Mouse (Mus musculus): ENCODE data around the gene Gstm6. TPM values are rescaled to one million over a fixed set of nuclear protein-coding genes. Genes with fewer than 3 reads are reported as not detected.
A peak's percentile ranks its signal among the peaks of the same experiment; 100 is the strongest.
"Not testable (repeated sequence)": the region's sequence is repeated elsewhere in the genome, so short reads cannot be mapped to it uniquely, and the experiment has no call there.

The Gstm6 gene
- polyA plus RNA-seq, 1 experiment from 2014 or later: 7.7 TPM

DNA sequence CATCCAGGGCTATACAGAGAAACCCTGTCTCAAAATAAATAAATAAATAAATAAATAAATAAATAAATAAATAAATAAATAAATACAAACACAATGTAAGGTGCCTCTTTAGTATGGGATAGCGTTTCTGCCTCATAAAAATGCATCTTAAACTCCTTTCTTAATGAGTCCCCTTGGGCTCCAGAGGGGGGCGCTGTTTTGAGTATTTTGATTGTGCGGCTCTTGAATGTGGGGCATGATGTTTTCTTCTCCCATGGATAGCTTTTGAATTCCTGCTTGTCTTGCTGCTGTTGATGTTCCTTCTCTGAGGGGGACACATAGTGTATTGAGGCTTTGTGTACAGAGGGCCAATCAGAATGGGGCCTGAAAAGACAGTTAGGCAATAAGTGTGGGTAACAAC is 26.5 kb downstream of the Gstm6 start:
- ATAC-seq (ENCODE audit: low FRiP score): no peak
- no peaks in the 10 kb centered on the region for H3K27me3 ChIP-seq
- WGBS: 77% methylated on average over 3 of the region's 3 CpGs
- no peaks in the 10 kb centered on the region for H3K36me3 ChIP-seq
- H3K27ac ChIP-seq: no peak overlapping the region
- H3K9me3 ChIP-seq: no peaks in the 10 kb centered on the region; the same call in 1 of the 2 replicates
- no peak overlapping the region for H3K9ac ChIP-seq
- no peak overlapping the region for H3K4me2 ChIP-seq
- H3K4me3 ChIP-seq: no peak overlapping the region
- no peaks in the 10 kb centered on the region for H3K4me1 ChIP-seq (replicated peaks)

DNA sequence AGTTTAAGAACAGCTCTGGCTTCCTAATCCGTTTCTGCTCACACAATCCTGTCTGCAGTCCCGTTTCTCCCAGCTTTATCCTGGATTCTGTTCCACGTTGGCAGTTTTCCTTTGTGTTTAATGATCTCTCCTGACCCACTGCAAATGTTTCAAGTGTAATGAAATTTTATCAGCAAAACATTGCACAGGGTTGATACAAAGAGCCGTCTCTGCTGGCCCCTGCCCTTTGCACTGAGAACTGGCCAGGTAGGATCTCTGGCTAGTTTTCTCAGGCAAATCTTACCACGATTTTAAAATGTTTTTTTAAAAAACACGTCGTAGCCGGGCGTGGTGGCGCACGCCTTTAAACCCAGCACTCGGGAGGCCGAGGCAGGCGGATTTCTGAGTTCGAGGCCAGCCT is 26.9 kb downstream of the Gstm6 start:
- ATAC-seq (ENCODE audit: low FRiP score): no peak
- Histone ChIP-seq H3K4me2 (no peak overlapping the region), H3K9ac (no peak overlapping the region), H3K36me3 (no peaks in the 10 kb centered on the region), H3K27ac (no peak overlapping the region), H3K27me3 (no peaks in the 10 kb centered on the region), H3K4me3 (no peak overlapping the region), H3K9me3 (no peaks in the 10 kb centered on the region; the same call in 1 of the 2 replicates), H3K4me1 (replicated peaks) (no peaks in the 10 kb centered on the region)
- 87% methylated on average over 15 of the region's 15 CpGs for WGBS

DNA sequence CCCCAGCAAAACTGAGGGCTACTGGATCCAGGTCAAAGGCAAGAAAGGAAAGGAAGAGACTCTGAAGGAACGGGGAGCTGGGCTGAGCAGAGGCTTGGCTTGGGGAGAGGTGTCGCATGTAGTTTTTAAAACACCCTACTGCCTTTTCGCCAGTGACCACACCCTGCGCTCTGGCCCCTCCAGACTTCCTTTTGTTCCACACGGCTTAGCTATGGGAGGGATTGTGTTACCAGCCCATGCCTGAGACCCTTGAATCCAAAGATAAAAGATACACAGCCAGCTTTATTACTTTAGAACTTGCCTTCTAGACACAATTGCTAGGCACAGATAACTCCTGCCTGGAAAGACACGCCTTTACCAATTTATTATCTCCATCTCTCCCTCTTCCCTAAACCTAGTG is 37.6 kb downstream of the Gstm6 start:
- Histone ChIP-seq H3K27ac (no peak overlapping the region), H3K36me3 (no peaks in the 10 kb centered on the region)

DNA sequence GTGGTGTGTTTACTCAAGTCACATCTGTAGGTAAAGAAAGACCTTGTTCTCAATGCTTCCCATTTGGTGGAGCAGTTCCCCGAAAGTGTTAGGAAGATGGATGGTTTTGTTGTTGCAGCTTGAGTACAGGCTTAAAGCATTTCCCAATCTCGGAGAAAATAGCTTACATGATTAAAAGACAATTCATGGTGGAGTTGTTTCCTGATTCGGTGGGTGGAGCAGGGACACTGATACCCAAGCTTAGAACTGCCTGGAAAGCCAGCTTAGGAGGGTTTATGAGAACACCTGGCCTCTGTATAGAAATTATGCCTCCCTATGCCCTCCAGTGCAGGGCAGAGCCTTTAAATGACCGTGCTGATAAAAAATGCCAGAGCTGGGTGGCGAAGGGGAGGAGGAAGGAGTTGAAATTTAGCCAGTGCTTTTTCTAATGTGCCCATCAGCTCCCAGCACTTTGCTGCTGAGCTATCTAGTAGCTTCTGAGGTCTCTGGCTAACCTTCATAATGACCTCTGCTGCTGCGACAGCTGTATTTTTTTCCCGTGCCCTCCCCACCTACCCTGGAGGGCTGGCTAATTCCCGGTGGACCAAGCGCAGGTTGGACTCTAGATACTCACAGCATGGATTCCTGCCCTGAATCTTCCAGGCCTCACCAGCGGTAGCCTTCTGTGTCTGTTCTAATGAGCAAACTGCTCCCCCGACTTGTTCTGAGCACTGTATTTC is 42.4 kb downstream of the Gstm6 start:
- Histone ChIP-seq H3K36me3 (peaks cover 21% of the 10 kb centered on the region), H3K4me2 (no peak overlapping the region), H3K27ac (no peak overlapping the region), H3K4me3 (no peak overlapping the region), H3K9me3 (no peaks in the 10 kb centered on the region), H3K9ac (no peak overlapping the region), H3K4me1 (replicated peaks) (peaks cover 5% of the 10 kb centered on the region), H3K27me3 (no peaks in the 10 kb centered on the region)
- 70% methylated on average over 11 of the region's 11 CpGs for WGBS
- ATAC-seq (ENCODE audit: low FRiP score): no peak

More for the DNA sequence above, 37.6 kb downstream of the Gstm6 start:
- Histone ChIP-seq H3K27me3 (no peaks in the 10 kb centered on the region), H3K9ac (no peak overlapping the region), H3K4me3 (no peak overlapping the region), H3K4me1 (replicated peaks) (no peaks in the 10 kb centered on the region), H3K9me3 (no peaks in the 10 kb centered on the region), H3K4me2 (no peak overlapping the region)
- ATAC-seq (ENCODE audit: low FRiP score): no peak
- 68% methylated on average over 6 of the region's 6 CpGs for WGBS

DNA sequence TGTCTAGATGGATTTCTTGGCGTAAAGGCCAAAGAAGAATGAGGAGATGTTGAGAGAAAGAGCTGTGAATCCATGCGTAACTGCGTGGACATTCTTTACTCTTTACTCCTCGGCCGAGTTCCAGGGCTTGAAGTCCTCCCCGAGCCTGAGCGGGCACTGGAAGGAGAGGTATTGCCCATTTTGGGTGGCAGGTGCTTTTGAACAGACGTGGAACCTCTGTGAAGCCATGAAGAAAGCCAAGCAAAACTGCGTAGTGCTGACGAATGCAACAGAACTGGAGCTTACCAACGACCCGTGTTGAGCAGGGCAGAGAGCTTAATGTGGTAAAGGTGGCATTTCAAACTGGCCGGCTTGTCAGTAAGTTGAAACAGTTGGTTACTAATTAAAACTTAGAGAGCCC is 44.9 kb downstream of the Gstm6 start:
- ATAC-seq (ENCODE audit: low FRiP score): no peak
- H3K36me3 ChIP-seq: peaks cover 21% of the 10 kb centered on the region
- WGBS: 92% methylated on average over 13 of the region's 13 CpGs

DNA sequence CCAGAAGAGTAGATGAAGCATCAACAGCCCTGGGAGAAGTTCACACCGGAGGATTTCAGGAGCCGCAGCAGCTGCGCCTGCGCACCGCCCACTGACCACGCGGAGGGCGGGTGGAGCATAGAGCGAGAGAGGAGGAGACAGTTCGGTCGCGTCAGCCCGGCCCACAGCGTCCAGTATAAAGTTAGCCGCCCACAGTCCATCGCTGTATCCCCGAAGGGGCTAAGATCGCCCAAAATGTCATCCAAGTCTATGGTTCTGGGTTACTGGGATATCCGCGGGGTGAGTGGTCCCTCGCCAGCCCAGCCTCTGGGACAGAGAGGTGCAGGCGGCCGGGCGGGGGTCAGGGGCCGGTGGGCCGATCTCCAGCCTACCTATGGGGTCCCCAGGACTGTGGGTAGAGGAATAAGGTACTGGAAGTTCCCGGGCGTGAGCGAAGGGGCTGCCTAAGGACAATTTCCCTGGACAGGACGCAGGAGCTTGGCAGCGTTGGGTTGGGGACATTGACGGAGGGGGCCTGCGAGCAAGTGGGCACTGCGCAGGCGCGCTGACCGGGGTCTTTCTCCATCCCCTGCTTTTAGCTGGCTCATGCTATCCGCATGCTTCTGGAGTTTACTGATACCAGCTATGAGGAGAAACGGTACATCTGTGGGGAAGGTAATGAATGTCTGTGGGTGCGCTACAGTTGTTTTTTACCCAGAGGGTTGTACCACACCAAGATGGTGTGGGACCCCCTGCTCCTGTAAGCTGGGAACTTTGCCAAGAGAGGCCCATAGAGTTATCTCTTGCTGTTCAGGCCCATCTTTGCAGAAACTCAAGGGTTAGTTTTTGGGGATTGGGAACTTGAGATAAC is 47.6 kb downstream of the Gstm6 start, which contains the start of gene Gstm5:
Gstm5 (plus strand) TSS at position 102 of the 850 bp plus-strand sequence.
- no peaks in the 10 kb centered on the region for H3K27me3 ChIP-seq
- peak within 1 kb of the TSS; percentile 85 for H3K4me2 ChIP-seq
- peaks cover 11% of the 10 kb centered on the region for H3K4me1 ChIP-seq (replicated peaks)
- H3K36me3 ChIP-seq: peaks cover 21% of the 10 kb centered on the region
- H3K27ac ChIP-seq: peak within 1 kb of the TSS; percentile 88
- no peaks in the 10 kb centered on the region for H3K9me3 ChIP-seq
- 7% methylated on average over 40 of the region's 40 CpGs for WGBS
- H3K4me3 ChIP-seq: peak within 1 kb of the TSS; percentile 80
- peak within 1 kb of the TSS; percentile 85 for H3K9ac ChIP-seq
- peak; percentile 96 for ATAC-seq (ENCODE audit: low FRiP score)

More for the DNA sequence above, 44.9 kb downstream of the Gstm6 start:
- no peak overlapping the region for H3K4me2 ChIP-seq
- peaks cover 11% of the 10 kb centered on the region for H3K4me1 ChIP-seq (replicated peaks)
- no peak overlapping the region for H3K9ac ChIP-seq
- H3K9me3 ChIP-seq: no peaks in the 10 kb centered on the region
- H3K27ac ChIP-seq: no peak overlapping the region
- no peaks in the 10 kb centered on the region for H3K27me3 ChIP-seq
- H3K4me3 ChIP-seq: no peak overlapping the region

DNA sequence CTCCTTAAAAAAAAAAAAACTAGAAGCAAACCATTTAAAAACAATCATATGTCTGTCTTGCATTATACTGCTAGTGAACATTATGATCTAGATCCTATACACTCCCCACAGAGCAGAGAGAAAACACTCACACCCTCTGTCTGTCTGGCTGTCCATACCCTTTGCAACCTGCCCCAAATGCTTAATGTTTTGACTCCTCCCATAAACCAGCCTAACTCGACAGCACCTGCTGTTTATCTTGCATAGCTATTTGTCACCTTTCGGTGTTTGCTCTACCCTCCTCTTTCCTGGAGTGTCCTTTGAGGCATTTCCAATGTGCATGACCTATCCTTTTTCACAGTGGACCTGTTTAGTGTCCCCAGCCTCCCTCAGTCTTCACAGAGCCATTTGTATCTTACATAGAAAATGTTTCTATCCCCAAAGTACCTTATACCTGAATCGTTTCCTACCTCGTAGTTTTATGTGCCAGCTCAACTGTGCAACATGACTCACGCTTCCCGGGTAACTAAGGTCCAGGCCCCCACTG is 48.3 kb downstream of the Gstm6 start:
- Histone ChIP-seq H3K4me1 (replicated peaks) (peaks cover 11% of the 10 kb centered on the region), H3K27me3 (no peaks in the 10 kb centered on the region), H3K9ac (peak overlapping the region; percentile 85), H3K27ac (no peak overlapping the region), H3K9me3 (no peaks in the 10 kb centered on the region), H3K4me2 (peak overlapping the region; percentile 85), H3K4me3 (peak overlapping the region; percentile 80), H3K36me3 (peaks cover 21% of the 10 kb centered on the region)
- ATAC-seq (ENCODE audit: low FRiP score): peak; percentile 47
- WGBS: 13% methylated on average over 6 of the region's 6 CpGs

DNA sequence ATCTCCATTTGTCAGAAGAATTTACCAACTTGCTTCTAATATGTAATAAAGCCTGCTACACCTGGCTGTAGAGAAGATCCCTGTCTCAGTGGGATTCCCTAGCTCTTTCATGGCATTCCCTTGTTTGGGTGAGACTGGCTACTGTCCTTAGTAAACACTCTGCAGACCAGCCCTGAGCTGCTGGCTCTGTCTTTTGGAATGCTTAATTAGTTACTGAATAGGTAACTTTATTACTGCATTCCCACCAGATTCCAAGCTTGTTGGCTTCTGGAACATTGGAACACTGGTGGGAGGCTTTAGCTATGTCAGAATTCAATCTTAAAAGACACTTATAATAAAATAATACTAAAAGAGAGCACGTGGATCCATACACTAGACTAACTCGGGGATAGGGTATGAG is 54.3 kb downstream of the Gstm6 start:
- H3K4me2 ChIP-seq; H3K4me1 ChIP-seq (replicated peaks); ATAC-seq (ENCODE audit: low FRiP score); H3K27ac ChIP-seq; H3K9ac ChIP-seq; H3K36me3 ChIP-seq; H3K9me3 ChIP-seq; H3K27me3 ChIP-seq; H3K4me3 ChIP-seq: not testable (repeated sequence)
- WGBS: 89% methylated on average over 2 of the region's 2 CpGs

Other genes starting within 250 kb of the Gstm6 start
- 106 and 108 TPM in 2 replicates for gene Ahcyl1, start 247.2 kb downstream of the Gstm6 start, polyA plus RNA-seq (2015; fragmentation: Nextera tagmentation; extraction: Ambion mirVana)
- gene Csf1, start 183.3 kb downstream of the Gstm6 start, polyA plus RNA-seq (2015; fragmentation: Nextera tagmentation; extraction: Ambion mirVana): 6.3 and 6.5 TPM in 2 replicates
- not detected in 2 replicates for gene Eps8l3, start 66.5 kb downstream of the Gstm6 start, polyA plus RNA-seq (2015; fragmentation: Nextera tagmentation; extraction: Ambion mirVana)
- gene Gstm5, start 47.9 kb downstream of the Gstm6 start, polyA plus RNA-seq (2015; fragmentation: Nextera tagmentation; extraction: Ambion mirVana): 230 and 243 TPM in 2 replicates
- 82.5 and 85.8 TPM in 2 replicates for gene Gstm7, start 11.9 kb downstream of the Gstm6 start, polyA plus RNA-seq (2015; fragmentation: Nextera tagmentation; extraction: Ambion mirVana)
- 0.17 TPM in 1 of 2 replicates, not detected in the other for gene Gstm3, start 25.5 kb upstream of the Gstm6 start, polyA plus RNA-seq (2015; fragmentation: Nextera tagmentation; extraction: Ambion mirVana)
- gene Gstm2, start 42.7 kb upstream of the Gstm6 start, polyA plus RNA-seq (2015; fragmentation: Nextera tagmentation; extraction: Ambion mirVana): 10.0 and 10.9 TPM in 2 replicates
- 53.7 and 54.2 TPM in 2 replicates for gene Gstm1, start 74.2 kb upstream of the Gstm6 start, polyA plus RNA-seq (2015; fragmentation: Nextera tagmentation; extraction: Ambion mirVana)
- 15.2 and 15.4 TPM in 2 replicates for gene Gstm4, start 101.1 kb upstream of the Gstm6 start, polyA plus RNA-seq (2015; fragmentation: Nextera tagmentation; extraction: Ambion mirVana)
- gene Ampd2, start 142.9 kb upstream of the Gstm6 start, polyA plus RNA-seq (2015; fragmentation: Nextera tagmentation; extraction: Ambion mirVana): 50.9 and 52.4 TPM in 2 replicates
- gene Gnat2, start 149.0 kb upstream of the Gstm6 start, polyA plus RNA-seq (2015; fragmentation: Nextera tagmentation; extraction: Ambion mirVana): 0.10 and 0.43 TPM in 2 replicates
- gene Gnai3, start 202.4 kb upstream of the Gstm6 start, polyA plus RNA-seq (2015; fragmentation: Nextera tagmentation; extraction: Ambion mirVana): 146 and 148 TPM in 2 replicates
- 3.0 and 3.5 TPM in 2 replicates for gene Gpr61, start 211.1 kb upstream of the Gstm6 start, polyA plus RNA-seq (2015; fragmentation: Nextera tagmentation; extraction: Ambion mirVana)
- gene Amigo1, start 242.6 kb upstream of the Gstm6 start, polyA plus RNA-seq (2015; fragmentation: Nextera tagmentation; extraction: Ambion mirVana): 12.0 and 13.8 TPM in 2 replicates